Mouse (Mus musculus): Measurements from ENCODE around the gene Wnk4. TPM values are rescaled to one million over a fixed set of nuclear protein-coding genes. Genes with fewer than 3 reads are reported as not detected.

The Wnk4 gene
- polyA plus RNA-seq, 1 experiment from 2014 or later = 7.6 TPM

Other genes starting within 250 kb of the Wnk4 start
- gene Naglu, start 190.6 kb upstream of the Wnk4 start, polyA plus RNA-seq (2014; fragmentation: Nextera tagmentation; extraction: Ambion mirVana) = 6.9 and 7.8 TPM in 2 replicates
- 0.19 TPM in 1 of 2 replicates, not detected in the other for gene Hsd17b1, start 182.2 kb upstream of the Wnk4 start, polyA plus RNA-seq (2014; fragmentation: Nextera tagmentation; extraction: Ambion mirVana)
- 50.4 and 51.5 TPM in 2 replicates for gene Coasy, start 178.0 kb upstream of the Wnk4 start, polyA plus RNA-seq (2014; fragmentation: Nextera tagmentation; extraction: Ambion mirVana)
- gene Mlx, start 173.3 kb upstream of the Wnk4 start, polyA plus RNA-seq (2014; fragmentation: Nextera tagmentation; extraction: Ambion mirVana) = 41.8 and 44.3 TPM in 2 replicates
- 74.1 and 79.7 TPM in 2 replicates for gene Psmc3ip, start 165.1 kb upstream of the Wnk4 start, polyA plus RNA-seq (2014; fragmentation: Nextera tagmentation; extraction: Ambion mirVana)
- gene Retreg3, start 140.7 kb upstream of the Wnk4 start, polyA plus RNA-seq (2014; fragmentation: Nextera tagmentation; extraction: Ambion mirVana) = 11.1 and 12.9 TPM in 2 replicates
- gene Tubg1, start 140.6 kb upstream of the Wnk4 start, polyA plus RNA-seq (2014; fragmentation: Nextera tagmentation; extraction: Ambion mirVana) = 126 and 132 TPM in 2 replicates
- 3.9 and 4.5 TPM in 2 replicates for gene Tubg2, start 104.7 kb upstream of the Wnk4 start, polyA plus RNA-seq (2014; fragmentation: Nextera tagmentation; extraction: Ambion mirVana)
- gene Cntnap1, start 90.0 kb upstream of the Wnk4 start, polyA plus RNA-seq (2014; fragmentation: Nextera tagmentation; extraction: Ambion mirVana) = 0.35 and 0.55 TPM in 2 replicates
- gene Plekhh3, start 89.2 kb upstream of the Wnk4 start, polyA plus RNA-seq (2014; fragmentation: Nextera tagmentation; extraction: Ambion mirVana) = 7.9 and 9.1 TPM in 2 replicates
- 0.17 TPM in 1 of 2 replicates, not detected in the other for gene Ccr10, start 85.1 kb upstream of the Wnk4 start, polyA plus RNA-seq (2014; fragmentation: Nextera tagmentation; extraction: Ambion mirVana)
- 10.5 and 12.8 TPM in 2 replicates for gene Ezh1, start 34.1 kb upstream of the Wnk4 start, polyA plus RNA-seq (2014; fragmentation: Nextera tagmentation; extraction: Ambion mirVana)
- 59.4 and 64.3 TPM in 2 replicates for gene Ramp2, start 14.5 kb upstream of the Wnk4 start, polyA plus RNA-seq (2014; fragmentation: Nextera tagmentation; extraction: Ambion mirVana)
- 119 TPM in 2 replicates for gene Vps25, start 6.9 kb upstream of the Wnk4 start, polyA plus RNA-seq (2014; fragmentation: Nextera tagmentation; extraction: Ambion mirVana)
- 1.3 and 2.0 TPM in 2 replicates for gene Cntd1, start 18.4 kb downstream of the Wnk4 start, polyA plus RNA-seq (2014; fragmentation: Nextera tagmentation; extraction: Ambion mirVana)
- 179 and 181 TPM in 2 replicates for gene Coa3, start 18.5 kb downstream of the Wnk4 start, polyA plus RNA-seq (2014; fragmentation: Nextera tagmentation; extraction: Ambion mirVana)
- 159 and 165 TPM in 2 replicates for gene Becn1, start 41.7 kb downstream of the Wnk4 start, polyA plus RNA-seq (2014; fragmentation: Nextera tagmentation; extraction: Ambion mirVana)
- gene Psme3, start 55.6 kb downstream of the Wnk4 start, polyA plus RNA-seq (2014; fragmentation: Nextera tagmentation; extraction: Ambion mirVana) = 189 and 193 TPM in 2 replicates
- gene Aoc2, start 64.5 kb downstream of the Wnk4 start, polyA plus RNA-seq (2014; fragmentation: Nextera tagmentation; extraction: Ambion mirVana) = 2.8 and 3.1 TPM in 2 replicates
- gene Aoc3, start 70.0 kb downstream of the Wnk4 start, polyA plus RNA-seq (2014; fragmentation: Nextera tagmentation; extraction: Ambion mirVana) = not detected in 2 replicates
- not detected in 2 replicates for gene G6pc, start 107.0 kb downstream of the Wnk4 start, polyA plus RNA-seq (2014; fragmentation: Nextera tagmentation; extraction: Ambion mirVana)
- gene Aarsd1, start 157.0 kb downstream of the Wnk4 start, polyA plus RNA-seq (2014; fragmentation: Nextera tagmentation; extraction: Ambion mirVana) = 101 and 111 TPM in 2 replicates
- 8.2 and 9.5 TPM in 2 replicates for gene Gm27029, start 164.2 kb downstream of the Wnk4 start, polyA plus RNA-seq (2014; fragmentation: Nextera tagmentation; extraction: Ambion mirVana)
- gene Rundc1, start 164.5 kb downstream of the Wnk4 start, polyA plus RNA-seq (2014; fragmentation: Nextera tagmentation; extraction: Ambion mirVana) = 22.5 and 24.5 TPM in 2 replicates
- gene Ptges3l, start 164.8 kb downstream of the Wnk4 start, polyA plus RNA-seq (2014; fragmentation: Nextera tagmentation; extraction: Ambion mirVana) = 1.6 and 2.7 TPM in 2 replicates
- gene Rpl27, start 181.7 kb downstream of the Wnk4 start, polyA plus RNA-seq (2014; fragmentation: Nextera tagmentation; extraction: Ambion mirVana) = 370 and 424 TPM in 2 replicates
- 3.8 and 3.9 TPM in 2 replicates for gene Ifi35, start 187.8 kb downstream of the Wnk4 start, polyA plus RNA-seq (2014; fragmentation: Nextera tagmentation; extraction: Ambion mirVana)
- gene Rnd2, start 204.4 kb downstream of the Wnk4 start, polyA plus RNA-seq (2014; fragmentation: Nextera tagmentation; extraction: Ambion mirVana) = 43.5 and 49.0 TPM in 2 replicates
- gene Vat1, start 205.7 kb downstream of the Wnk4 start, polyA plus RNA-seq (2014; fragmentation: Nextera tagmentation; extraction: Ambion mirVana) = 47.0 and 51.4 TPM in 2 replicates

Data from forebrain, embryonic 11.5 days (tissue).